Comparison of ENCODE assay signal across 25 mouse cellular contexts in genomic region chr1:77567657-77568056, GRCm38 (mm10). TPM values are rescaled to one million over a fixed set of nuclear protein-coding genes. Genes with fewer than 3 reads are reported as not detected.
A peak's percentile ranks its signal among the peaks of the same experiment; 100 is the strongest.
DNase-seq lines count a peak whose midpoint lies in the region; ATAC-seq and TF ChIP-seq lines count a peak whose summit lies in the region.
"Had no signal": no experiment of that assay in that cellular context is flagged by ENCODE, and none has a peak within 500 bp of the region (broad histone marks: within the 10 kb centered on the region; RNA-seq: fewer than 3 reads in every experiment).

No protein-coding gene starts in this region.

- H3K36me3 ChIP-seq in forebrain, embryonic 13.5 days (ENCODE audit: poor library complexity, severe bottlenecking): no peaks in the 10 kb centered on the region
- no peaks in the 10 kb centered on the region for H3K36me3 ChIP-seq in forebrain, embryonic 11.5 days (ENCODE audit: control insufficient read depth, insufficient read depth, low read length)
- no peaks in the 10 kb centered on the region for H3K36me3 ChIP-seq in midbrain, postnatal 0 days (ENCODE audit: insufficient read depth, low read length)
- H3K36me3 ChIP-seq: embryonic facial prominence, embryonic 12.5 days; heart, embryonic 13.5 days; limb, embryonic 15.5 days had no signal

- H3K4me3 ChIP-seq in forebrain, embryonic 13.5 days: no peak overlapping the region
- no peak overlapping the region for H3K4me3 ChIP-seq in forebrain, embryonic 11.5 days (ENCODE audit: low read depth, low read length)
- H3K4me3 ChIP-seq in midbrain, postnatal 0 days (ENCODE audit: low read depth, low read length): no peak overlapping the region
- H3K4me3 ChIP-seq: embryonic facial prominence, embryonic 12.5 days; heart, embryonic 13.5 days; limb, embryonic 15.5 days had no signal

- H3K9me3 ChIP-seq in forebrain, embryonic 13.5 days (replicated peaks): 0 out of 2 replicates have a peak, but pooled peaks cover 1% of the 10 kb centered on the region
- H3K9me3 ChIP-seq in forebrain, embryonic 11.5 days (ENCODE audit: control insufficient read depth, low read length): no peaks in the 10 kb centered on the region
- no peaks in the 10 kb centered on the region for H3K9me3 ChIP-seq in midbrain, postnatal 0 days (ENCODE audit: low read length)
- H3K9me3 ChIP-seq: embryonic facial prominence, embryonic 12.5 days; limb, embryonic 15.5 days had no signal

- no peak overlapping the region for H3K27ac ChIP-seq in forebrain, embryonic 13.5 days
- H3K27ac ChIP-seq in forebrain, embryonic 11.5 days (ENCODE audit: low read depth, low read length): no peak overlapping the region
- H3K27ac ChIP-seq in midbrain, postnatal 0 days (ENCODE audit: low read depth, low read length): no peak overlapping the region
- H3K27ac ChIP-seq: embryonic facial prominence, embryonic 12.5 days; heart, embryonic 13.5 days; kidney, postnatal 0 days; limb, embryonic 15.5 days; liver, embryonic 14.5 days had no signal

- 51% methylated on average over 7 of the region's 7 CpGs for WGBS in forebrain, embryonic 13.5 days
- 70% methylated on average over 7 of the region's 7 CpGs for WGBS in forebrain, embryonic 11.5 days
- WGBS in midbrain, postnatal 0 days: 49% methylated on average over 7 of the region's 7 CpGs

- peaks cover 11% of the 10 kb centered on the region; the same call in 1 of the 2 replicates for H3K4me1 ChIP-seq in forebrain, embryonic 13.5 days
- no peaks in the 10 kb centered on the region for H3K4me1 ChIP-seq in forebrain, embryonic 11.5 days (replicated peaks; ENCODE audit: control insufficient read depth, insufficient read depth, low read length)
- H3K4me1 ChIP-seq in midbrain, postnatal 0 days (ENCODE audit: insufficient read depth, low read length): peaks cover 7% of the 10 kb centered on the region; the same call in 1 of the 2 replicates
- H3K4me1 ChIP-seq: embryonic facial prominence, embryonic 12.5 days; heart, embryonic 13.5 days; limb, embryonic 15.5 days had no signal

- no peak overlapping the region for H3K4me2 ChIP-seq in forebrain, embryonic 13.5 days
- H3K4me2 ChIP-seq in forebrain, embryonic 11.5 days (ENCODE audit: low read depth, low read length, severe bottlenecking): no peak overlapping the region
- H3K4me2 ChIP-seq in midbrain, postnatal 0 days (ENCODE audit: low read depth, low read length, poor library complexity, severe bottlenecking): no peak overlapping the region
- H3K4me2 ChIP-seq: embryonic facial prominence, embryonic 12.5 days; heart, embryonic 13.5 days; limb, embryonic 15.5 days; lung, embryonic 14.5 days had no signal

- H3K9ac ChIP-seq in forebrain, embryonic 13.5 days: no peak overlapping the region
- H3K9ac ChIP-seq in forebrain, embryonic 11.5 days (ENCODE audit: low read length): no peak overlapping the region
- H3K9ac ChIP-seq in midbrain, postnatal 0 days (replicated peaks; ENCODE audit: low read length, poor library complexity, severe bottlenecking): no peak overlapping the region
- H3K9ac ChIP-seq: embryonic facial prominence, embryonic 12.5 days; heart, embryonic 13.5 days; limb, embryonic 15.5 days; liver, embryonic 14.5 days; lung, embryonic 14.5 days had no signal

- no peaks in the 10 kb centered on the region for H3K27me3 ChIP-seq in forebrain, embryonic 13.5 days
- no peaks in the 10 kb centered on the region for H3K27me3 ChIP-seq in forebrain, embryonic 11.5 days (ENCODE audit: control insufficient read depth, insufficient read depth, low read length)
- no peaks in the 10 kb centered on the region for H3K27me3 ChIP-seq in midbrain, postnatal 0 days (ENCODE audit: insufficient read depth, low read length)
- H3K27me3 ChIP-seq: embryonic facial prominence, embryonic 12.5 days; heart, embryonic 13.5 days; limb, embryonic 15.5 days had no signal

- peak; percentile 51; the same call in 1 of the 2 replicates for ATAC-seq in forebrain, embryonic 13.5 days
- no peak for ATAC-seq in forebrain, embryonic 11.5 days (replicated peaks; ENCODE audit: low FRiP score)
- no peak for ATAC-seq in midbrain, postnatal 0 days (ENCODE audit: low FRiP score)

- DNase-seq in forebrain, embryonic 11.5 days (ENCODE audit: low spot score): no peak
- peak; percentile 20 to 29 for DNase-seq in layer of hippocampus, postnatal 10 days (ENCODE audit: low spot score in 2 of 2)
- no peak for DNase-seq in layer of hippocampus, adult 9-10 months (ENCODE audit: low spot score)
- peak; percentile 15 for DNase-seq in right cerebral cortex, postnatal 14 days
- DNase-seq in right cerebral cortex, postnatal 25 days: no peak
- DNase-seq in midbrain, postnatal 0 days (ENCODE audit: low spot score): peak; percentile 24
- no peak for DNase-seq in adrenal gland, adult 2 months
- DNase-seq: adrenal gland, postnatal 25 days; cerebellum, adult 18-20 months; cerebellum, postnatal 14 days; gastrocnemius, postnatal 25 days; heart, adult 18-20 months; heart, postnatal 14 days; kidney, adult 11 months; layer of hippocampus, postnatal 36 days; left cerebral cortex, postnatal 4 days; lung, embryonic 14.5 days; thymus, adult 2 months; thymus, postnatal 4 days had no signal

- no peak for TF ChIP-seq CTCF in midbrain, postnatal 0 days (IDR thresholded peaks at IDR 0.05)

RNA-seq across cellular contexts. Expression of gene Epha4, which starts 52.8 kb away (rescaled TPM):
- 80.7 and 83.6 TPM in 2 replicates for polyA plus RNA-seq in forebrain, embryonic 13.5 days (2015; fragmentation: Nextera tagmentation; extraction: Ambion mirVana)
- 38.4 and 42.9 TPM in 2 replicates for polyA plus RNA-seq in forebrain, embryonic 11.5 days (2014; fragmentation: Nextera tagmentation; extraction: Ambion mirVana)
- total RNA-seq in layer of hippocampus, postnatal 10 days (2021): 100 to 1,000 TPM; 303 to 317 TPM
- 66.6 and 68.8 TPM in 2 replicates for total RNA-seq in midbrain, postnatal 0 days (2014; rRNA removed)
- polyA plus RNA-seq in midbrain, postnatal 0 days (2015; fragmentation: Nextera tagmentation; extraction: Ambion mirVana): 23.3 and 26.6 TPM in 2 replicates
- total RNA-seq in adrenal gland, adult 2 months (2021): 1 to 10 TPM; 2.1 to 2.8 TPM
- polyA plus RNA-seq in adrenal gland, adult 2 months (2012; rRNA removed): 0.74 and 1.3 TPM in 2 replicates

Comparison
In these comparisons a context has a peak if more than half of its experiments do, and no peak if none do; other contexts are left out.
1. DNase-seq: peak in layer of hippocampus, postnatal 10 days (2 of 2), right cerebral cortex, postnatal 14 days (single experiment) and midbrain, postnatal 0 days (single experiment); none in forebrain, embryonic 11.5 days (single experiment), layer of hippocampus, adult 9-10 months (single experiment), right cerebral cortex, postnatal 25 days (single experiment) and adrenal gland, adult 2 months (single experiment).
2. RNA of gene Epha4, which starts 52.8 kb away (polyA plus RNA-seq): 80.7 to 83.6 TPM in forebrain, embryonic 13.5 days, 38.4 to 42.9 TPM in forebrain, embryonic 11.5 days and 23.3 to 26.6 TPM in midbrain, postnatal 0 days; 0.74 to 1.3 TPM in adrenal gland, adult 2 months; every median in the first group is over 10 times any median in the second.